8 mouse cellular contexts compared by ENCODE assay signal in the genomic region with DNA sequence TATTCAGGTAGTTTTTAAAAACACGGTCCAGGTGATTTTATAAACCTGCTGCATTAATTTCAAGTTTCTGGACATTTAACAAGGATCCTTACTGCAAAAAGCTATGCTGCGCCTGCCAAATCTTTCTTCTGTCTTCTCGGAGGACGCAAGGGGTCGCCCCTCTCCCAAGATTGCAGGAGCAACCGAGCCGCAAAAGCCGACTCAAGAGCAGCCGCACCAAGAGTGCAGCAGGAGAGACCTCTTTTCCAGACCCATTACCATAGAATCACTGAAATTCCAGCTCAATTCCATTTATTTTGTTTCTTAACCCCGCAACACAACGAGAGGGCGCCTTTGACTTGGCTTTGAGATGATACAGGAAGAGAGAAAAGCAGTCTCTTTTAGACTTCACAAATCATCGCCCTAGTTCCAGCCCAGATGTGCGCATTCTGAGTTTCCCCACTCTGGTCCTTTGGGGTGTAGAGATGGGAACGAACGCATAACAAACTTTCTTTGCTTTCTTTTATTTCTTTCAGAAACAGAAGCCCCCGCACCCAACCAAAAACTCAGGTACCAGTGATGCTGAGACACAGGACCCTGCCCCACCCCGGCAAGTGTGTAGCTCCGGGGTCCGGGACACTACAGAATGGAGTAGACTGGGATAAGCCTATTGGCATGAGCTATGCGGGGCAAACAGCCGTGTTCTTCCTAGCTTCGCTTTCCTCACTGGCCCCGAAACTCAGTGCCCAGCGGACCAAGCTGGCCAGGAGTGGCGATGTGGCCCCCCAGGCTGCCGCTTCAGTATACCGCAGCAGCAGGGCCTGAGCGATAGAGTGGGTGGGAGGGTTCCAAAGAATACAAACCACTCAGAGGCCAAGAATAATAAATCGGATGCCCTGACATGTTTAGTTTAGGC. TPM values are rescaled to one million over a fixed set of nuclear protein-coding genes. Genes with fewer than 3 reads are reported as not detected.
A peak's percentile ranks its signal among the peaks of the same experiment; 100 is the strongest.
DNase-seq lines count a peak whose midpoint lies in the region.

No protein-coding gene starts in this region.

- H3K4me1 ChIP-seq in hindbrain, embryonic 10.5 days (replicated peaks): peaks cover 27% of the 10 kb centered on the region

- H3K27me3 ChIP-seq in hindbrain, embryonic 10.5 days (ENCODE audit: insufficient read depth, poor library complexity, severe bottlenecking): peaks cover 47% of the 10 kb centered on the region

- peak overlapping the region; percentile 50; the same call in 1 of the 2 replicates for H3K27ac ChIP-seq in hindbrain, embryonic 10.5 days

- no peaks in the 10 kb centered on the region for H3K9me3 ChIP-seq in hindbrain, embryonic 10.5 days

- 1% methylated on average over 30 of the region's 30 CpGs for WGBS in hindbrain, embryonic 10.5 days

- DNase-seq in NIH3T3 (ENCODE audit: low read depth): peak; percentile 85
- DNase-seq in cerebellum, postnatal 10 days: peak; percentile 93 to 95
- peak; percentile 74 to 86 for DNase-seq in frontal cortex, postnatal 10 days (ENCODE audit: low spot score in 2 of 2)
- DNase-seq in hindbrain, embryonic 10.5 days (ENCODE audit: low spot score): peak; percentile 83
- peak; percentile 59 to 75 for DNase-seq in layer of hippocampus, adult 8-10 months (ENCODE audit: low spot score in 2 of 2)
- peak; percentile 40 to 60 for DNase-seq in lung, adult 18-20 months
- peak; percentile 49 for DNase-seq in ovary, adult 18-20 months (ENCODE audit: low spot score)
- peak; percentile 53 to 62 for DNase-seq in urinary bladder, adult 18-20 months (ENCODE audit: low spot score in 2 of 2)

- H3K4me3 ChIP-seq in hindbrain, embryonic 10.5 days: peak overlapping the region; percentile 75

- no peaks in the 10 kb centered on the region for H3K36me3 ChIP-seq in hindbrain, embryonic 10.5 days

RNA-seq across cellular contexts. Expression of a gene that starts 2.6 kb away (rescaled TPM):
- 4.6 and 10.5 TPM in 2 replicates for polyA plus RNA-seq in hindbrain, embryonic 10.5 days (2016; fragmentation: Nextera tagmentation; extraction: Ambion mirVana)
- 10 to 100 TPM; 12.3 to 15.6 (median 13.8) TPM for total RNA-seq in layer of hippocampus, adult 8-10 months (2022)

Comparison
In these comparisons a context has a peak if more than half of its experiments do, and no peak if none do; other contexts are left out.
1. Peak in every context shown above with its lines: DNase-seq, H3K4me3 ChIP-seq and H3K27ac ChIP-seq.